Mouse (Mus musculus): ENCODE results near the gene Lipo3.
"Not testable (repeated sequence)": the region's sequence is repeated elsewhere in the genome, so short reads cannot be mapped to it uniquely, and the experiment has no call there.

Lipo3 gene

DNA sequence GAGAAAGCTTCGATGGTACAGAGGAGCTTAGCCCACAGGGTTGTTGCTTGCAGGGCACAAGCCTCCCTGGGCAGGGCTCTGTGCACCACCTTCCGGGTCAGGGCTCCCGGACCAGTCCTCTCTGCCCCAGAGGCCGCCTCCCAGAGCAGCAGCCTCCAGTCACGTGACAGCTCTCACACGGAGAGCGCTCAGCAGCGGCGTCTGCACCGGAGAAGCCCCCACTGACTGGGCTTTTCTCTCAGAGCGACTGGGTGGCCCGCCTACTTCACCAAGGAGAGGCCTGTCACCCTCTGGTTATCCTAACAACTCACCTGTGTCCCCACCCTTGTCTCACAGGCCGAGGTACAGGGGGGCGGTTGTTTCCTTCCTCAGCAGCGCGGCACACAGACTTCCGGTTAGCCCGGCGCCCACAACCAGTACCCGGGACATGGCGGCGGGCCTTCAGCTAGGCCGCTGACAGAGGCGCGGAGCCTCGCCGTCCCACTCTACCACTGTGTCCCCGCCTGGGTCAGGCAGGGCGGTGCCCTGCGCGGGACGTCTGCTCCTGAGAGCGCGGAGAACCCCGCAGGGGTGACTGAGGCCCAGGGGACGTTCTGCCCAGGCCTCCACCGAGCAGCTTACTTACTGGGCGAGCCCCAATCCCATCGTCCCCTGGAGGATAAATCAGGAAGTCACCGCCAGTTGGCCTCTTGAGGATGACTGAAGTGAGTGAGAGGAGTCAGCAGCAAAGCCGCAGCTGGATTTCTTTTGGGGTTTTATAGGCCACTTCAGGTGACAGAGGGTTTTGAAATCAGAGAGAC, at the start of gene Lipo3:
Lipo3 (minus strand) TSS at position 665 of the 800 bp plus-strand sequence.
- DNase-seq: peak; percentile 21 to 51

GRCm38 (mm10) chr19:33787359-33787758, 25.6 kb upstream of the Lipo3 start, which contains the start of gene Lipo1:
TSS of gene Lipo1 (minus strand) at chr19:33787459.
- DNase-seq: not testable (repeated sequence)

DNA sequence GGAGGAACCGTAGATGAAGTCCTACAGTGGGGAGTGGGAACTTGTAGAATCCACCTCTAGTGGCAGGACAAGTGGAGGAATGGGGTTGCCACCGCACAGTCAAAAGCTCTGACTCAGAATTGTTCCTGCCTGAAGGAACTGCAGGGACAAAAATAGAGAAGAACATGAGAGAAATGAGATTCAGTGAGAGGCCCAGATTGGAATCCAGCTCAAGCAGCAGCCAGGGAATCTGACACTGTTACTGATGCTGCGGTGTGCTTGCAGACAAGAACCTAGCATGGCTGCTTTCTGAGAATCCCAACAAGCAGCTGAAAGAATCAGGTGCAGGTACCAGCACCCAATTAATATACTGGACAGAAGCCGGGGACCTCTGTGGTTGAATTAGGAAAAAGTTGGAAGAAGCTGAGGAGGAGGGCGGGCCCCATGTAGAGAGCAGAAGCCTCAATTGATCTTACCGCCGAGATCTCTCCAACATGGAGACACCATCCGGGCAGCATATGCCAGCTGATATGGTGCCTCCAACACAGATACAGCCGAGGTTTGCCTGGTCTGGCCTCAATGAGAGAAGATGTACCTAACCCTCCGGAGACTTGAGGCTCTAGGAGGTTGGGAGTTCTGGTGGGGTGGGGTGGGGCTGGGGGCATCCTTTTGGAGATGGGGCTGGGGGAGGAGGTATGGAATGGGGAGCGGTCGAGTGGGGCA, 25.0 kb upstream of the Lipo3 start:
- DNase-seq: no peak

DNA sequence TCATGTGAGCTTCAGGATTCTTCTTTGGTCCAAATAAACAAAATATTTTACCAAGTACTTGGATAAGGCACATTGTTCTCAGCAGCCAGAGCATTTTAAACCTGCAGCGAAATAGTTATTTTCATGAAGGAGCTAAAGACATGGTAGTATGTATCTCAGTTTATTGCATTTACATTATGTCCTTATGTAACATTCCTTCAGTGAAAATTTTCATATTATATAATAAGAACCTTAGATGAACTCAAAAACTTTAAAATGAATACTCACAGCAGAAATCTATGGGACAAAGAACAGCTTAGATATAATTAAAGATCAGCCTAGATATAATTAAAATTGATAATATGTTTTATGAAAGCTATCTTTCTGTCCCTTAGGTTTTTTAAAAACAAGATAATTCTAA, 10.5 kb downstream of the Lipo3 start, which contains the start of gene Lipo2:
Lipo2 (minus strand) TSS at position 101 of the 400 bp plus-strand sequence.
- DNase-seq: not testable (repeated sequence)

DNA sequence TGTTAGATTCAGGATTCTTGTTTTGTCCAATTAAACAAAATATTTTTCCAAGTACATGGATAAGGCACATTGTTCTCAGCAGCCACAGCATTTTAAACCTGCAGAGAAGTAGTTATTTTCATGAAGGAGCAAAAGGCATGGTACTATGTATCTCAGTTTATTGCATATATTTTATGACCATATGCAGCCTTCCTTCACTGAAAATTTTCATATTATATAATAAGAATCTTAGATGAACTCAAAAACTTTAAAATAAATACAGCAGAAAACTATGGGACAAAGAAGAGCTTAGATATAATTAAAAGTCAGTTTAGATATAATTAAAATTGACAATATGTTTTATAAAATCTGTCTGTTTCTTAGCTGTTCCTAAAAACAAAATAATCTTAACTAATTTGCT, 136.6 kb downstream of the Lipo3 start, which contains the start of gene Gm8978:
Gm8978 (minus strand) TSS at position 101 of the 400 bp plus-strand sequence.
- not testable (repeated sequence) for DNase-seq

DNA sequence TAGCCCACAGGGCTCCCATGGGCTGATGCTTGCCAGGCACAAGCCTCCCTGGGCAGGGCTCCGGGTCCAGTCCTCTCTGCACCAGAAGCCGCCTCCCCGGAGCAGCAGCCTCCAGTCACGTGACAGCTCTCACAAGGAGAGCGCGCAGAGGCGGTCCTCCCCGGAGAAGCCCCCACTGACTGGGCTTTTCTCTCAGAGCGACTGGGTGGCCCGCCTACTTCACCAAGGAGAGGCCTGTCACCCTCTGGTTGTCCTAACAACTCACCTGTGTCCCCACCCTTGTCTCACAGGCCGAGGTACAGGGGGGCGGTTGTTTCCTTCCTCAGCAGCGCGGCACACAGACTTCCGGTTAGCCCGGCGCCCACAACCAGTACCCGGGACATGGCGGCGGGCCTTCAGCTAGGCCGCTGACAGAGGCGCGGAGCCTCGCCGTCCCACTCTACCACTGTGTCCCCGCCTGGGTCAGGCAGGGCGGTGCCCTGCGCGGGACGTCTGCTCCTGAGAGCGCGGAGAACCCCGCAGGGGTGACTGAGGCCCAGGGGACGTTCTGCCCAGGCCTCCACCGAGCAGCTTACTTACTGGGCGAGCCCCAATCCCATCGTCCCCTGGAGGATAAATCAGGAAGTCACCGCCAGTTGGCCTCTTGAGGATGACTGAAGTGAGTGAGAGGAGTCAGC, 172.0 kb downstream of the Lipo3 start:
- peak; percentile 63 to 64 for DNase-seq

- not testable (repeated sequence) for DNase-seq
Observed at GRCm38 (mm10) chr19:33568551-33568950, 193.2 kb downstream of the Lipo3 start.

GRCm38 (mm10) chr19:33517680-33518079, 244.1 kb downstream of the Lipo3 start, which contains the start of gene Lipo4:
TSS of gene Lipo4 (minus strand) at chr19:33517780.
- no peak for DNase-seq
